Mouse (Mus musculus) stomach, postnatal 0 days (tissue): ENCODE measurements around the gene Lypd4.

Source experiments
- CTCF ChIP-seq: IDR thresholded peaks from 2 replicates; pipeline ENCODE4 v1.5.1; 2016; ENCODE audit warnings: antibody characterized with exemption, low read depth, mild to moderate bottlenecking, moderate library complexity
- EP300 ChIP-seq: optimal IDR thresholded peaks from 2 replicates; pipeline ENCODE3; 2016; ENCODE audit warnings: antibody characterized with exemption

GRCm38 (mm10) chr7:24853695-24854094 is 16.0 kb downstream of the Lypd4 start:
- no peak for TF ChIP-seq CTCF
- TF ChIP-seq EP300, result no peak
